In genomic region chr7:28941129-28941528, GRCm38 (mm10) we compare ENCODE assay signal across 8 mouse cellular contexts. TPM values are rescaled to one million over a fixed set of nuclear protein-coding genes. Genes with fewer than 3 reads are reported as not detected.
DNase-seq lines count a peak whose midpoint lies in the region; ATAC-seq lines count a peak whose summit lies in the region.
"Had no signal": no experiment of that assay in that cellular context is flagged by ENCODE, and none has a peak within 500 bp of the region (broad histone marks: within the 10 kb centered on the region; RNA-seq: fewer than 3 reads in every experiment).

No protein-coding gene starts in this region.

- no peak for ATAC-seq in kidney, embryonic 14.5 days (ENCODE audit: low FRiP score, low TSS enrichment)
- no peak for ATAC-seq in embryonic facial prominence, embryonic 15.5 days (ENCODE audit: insufficient number of reproducible peaks, low FRiP score, low TSS enrichment, low read depth)
- ATAC-seq in liver, embryonic 13.5 days (ENCODE audit: low read depth) = no peak

- no peak for DNase-seq in kidney, adult 9 months
- DNase-seq in liver, embryonic 13.5 days = no peak
- no peak for DNase-seq in gastrocnemius, postnatal 25 days
- no peak for DNase-seq in gastrocnemius, adult 18-20 months (ENCODE audit: low spot score)

- H3K27me3 ChIP-seq in kidney, embryonic 14.5 days (ENCODE audit: control insufficient read depth, insufficient read depth, low read length) = no peaks in the 10 kb centered on the region
- no peaks in the 10 kb centered on the region for H3K27me3 ChIP-seq in embryonic facial prominence, embryonic 15.5 days
- no peaks in the 10 kb centered on the region for H3K27me3 ChIP-seq in liver, embryonic 13.5 days

- 67% methylated on average over 4 of the region's 4 CpGs for WGBS in kidney, embryonic 14.5 days
- WGBS in embryonic facial prominence, embryonic 15.5 days = 50% methylated on average over 4 of the region's 4 CpGs
- WGBS in liver, embryonic 13.5 days (ENCODE audit: insufficient replicate concordance) = 68% methylated on average over 4 of the region's 4 CpGs

- peaks cover 55% of the 10 kb centered on the region for H3K4me1 ChIP-seq in kidney, embryonic 14.5 days (ENCODE audit: control insufficient read depth, insufficient read depth, low read length)
- peaks cover 69% of the 10 kb centered on the region for H3K4me1 ChIP-seq in brown adipose tissue, adult 24 weeks (ENCODE audit: control insufficient read depth, insufficient read depth, insufficient read length, low read length)
- H3K4me1 ChIP-seq in embryonic facial prominence, embryonic 15.5 days = peaks cover 89% of the 10 kb centered on the region
- peaks cover 96% of the 10 kb centered on the region for H3K4me1 ChIP-seq in liver, embryonic 13.5 days (replicated peaks)

- H3K36me3 ChIP-seq in kidney, embryonic 14.5 days (ENCODE audit: control insufficient read depth, insufficient read depth, low read length) = 0 out of 2 replicates have a peak, but pooled peaks cover 2% of the 10 kb centered on the region
- H3K36me3 ChIP-seq in embryonic facial prominence, embryonic 15.5 days = peaks cover 5% of the 10 kb centered on the region; the same call in 1 of the 2 replicates
- peaks cover 39% of the 10 kb centered on the region for H3K36me3 ChIP-seq in liver, embryonic 13.5 days

- no peak overlapping the region for H3K9ac ChIP-seq in kidney, embryonic 14.5 days (ENCODE audit: low read depth, low read length)
- no peak overlapping the region for H3K9ac ChIP-seq in embryonic facial prominence, embryonic 15.5 days
- no peak overlapping the region for H3K9ac ChIP-seq in liver, embryonic 13.5 days

- H3K9me3 ChIP-seq in kidney, embryonic 14.5 days (ENCODE audit: control insufficient read depth, low read length) = no peaks in the 10 kb centered on the region
- H3K9me3 ChIP-seq in embryonic facial prominence, embryonic 15.5 days (replicated peaks) = no peaks in the 10 kb centered on the region
- no peaks in the 10 kb centered on the region for H3K9me3 ChIP-seq in liver, embryonic 13.5 days (replicated peaks)

- peak overlapping the region; percentile 66 for H3K27ac ChIP-seq in kidney, embryonic 14.5 days (ENCODE audit: low read depth, low read length)
- H3K27ac ChIP-seq in brown adipose tissue, adult 24 weeks (replicated peaks; ENCODE audit: low read depth, low read length) = peak overlapping the region; percentile 96
- peak overlapping the region; percentile 79 for H3K27ac ChIP-seq in embryonic facial prominence, embryonic 15.5 days (replicated peaks)
- H3K27ac ChIP-seq in liver, embryonic 13.5 days = peak overlapping the region; percentile 65; the same call in 1 of the 2 replicates
- H3K27ac ChIP-seq: macrophage had no signal

- H3K4me2 ChIP-seq in kidney, embryonic 14.5 days (replicated peaks; ENCODE audit: low read depth, low read length) = no peak overlapping the region
- no peak overlapping the region for H3K4me2 ChIP-seq in embryonic facial prominence, embryonic 15.5 days (replicated peaks)
- H3K4me2 ChIP-seq in liver, embryonic 13.5 days = no peak overlapping the region

- H3K4me3 ChIP-seq in kidney, embryonic 14.5 days (ENCODE audit: low read length) = no peak overlapping the region
- H3K4me3 ChIP-seq in brown adipose tissue, adult 24 weeks (ENCODE audit: insufficient read depth, low read depth, low read length) = no peak overlapping the region
- H3K4me3 ChIP-seq in embryonic facial prominence, embryonic 15.5 days (replicated peaks) = no peak overlapping the region
- H3K4me3 ChIP-seq in liver, embryonic 13.5 days (replicated peaks) = no peak overlapping the region

RNA-seq across cellular contexts. Expression of gene Actn4, which starts 21.0 kb away (rescaled TPM):
- polyA plus RNA-seq in kidney, embryonic 14.5 days (2014; fragmentation: Nextera tagmentation; extraction: Ambion mirVana) = 176 and 239 TPM in 2 replicates
- polyA plus RNA-seq in brown adipose tissue, adult 24 weeks (2012; ENCODE audit: insufficient read depth, insufficient read length, missing spikeins) = 122 and 135 TPM in 2 replicates
- polyA plus RNA-seq in embryonic facial prominence, embryonic 15.5 days (2015; fragmentation: Nextera tagmentation; extraction: Ambion mirVana) = 321 and 328 TPM in 2 replicates
- polyA plus RNA-seq in liver, embryonic 13.5 days (2015; fragmentation: Nextera tagmentation; extraction: Ambion mirVana) = 116 and 131 TPM in 2 replicates
- 10 to 100 TPM; 36.7 to 45.8 TPM for total RNA-seq in gastrocnemius, postnatal 25 days (2021)
- 10 to 100 TPM; 29.6 to 46.1 TPM for total RNA-seq in gastrocnemius, adult 18-20 months (2021)

RNA-seq across cellular contexts. Expression of gene Eif3k, which starts 40.5 kb away (rescaled TPM):
- 458 and 497 TPM in 2 replicates for polyA plus RNA-seq in kidney, embryonic 14.5 days (2014; fragmentation: Nextera tagmentation; extraction: Ambion mirVana)
- polyA plus RNA-seq in brown adipose tissue, adult 24 weeks (2012; ENCODE audit: insufficient read depth, insufficient read length, missing spikeins) = 165 and 216 TPM in 2 replicates
- 403 and 405 TPM in 2 replicates for polyA plus RNA-seq in embryonic facial prominence, embryonic 15.5 days (2015; fragmentation: Nextera tagmentation; extraction: Ambion mirVana)
- 294 and 308 TPM in 2 replicates for polyA plus RNA-seq in liver, embryonic 13.5 days (2015; fragmentation: Nextera tagmentation; extraction: Ambion mirVana)
- total RNA-seq in gastrocnemius, postnatal 25 days (2021) = 100 to 1,000 TPM; 116 to 137 TPM
- 100 to 1,000 TPM; 128 TPM for total RNA-seq in gastrocnemius, adult 18-20 months (2021)

RNA-seq across cellular contexts. Expression of gene Map4k1, which starts 40.7 kb away (rescaled TPM):
- polyA plus RNA-seq in kidney, embryonic 14.5 days (2014; fragmentation: Nextera tagmentation; extraction: Ambion mirVana) = 9.8 and 12.6 TPM in 2 replicates
- 0.63 and 1.4 TPM in 2 replicates for polyA plus RNA-seq in brown adipose tissue, adult 24 weeks (2012; ENCODE audit: insufficient read depth, insufficient read length, missing spikeins)
- 7.5 and 7.7 TPM in 2 replicates for polyA plus RNA-seq in embryonic facial prominence, embryonic 15.5 days (2015; fragmentation: Nextera tagmentation; extraction: Ambion mirVana)
- polyA plus RNA-seq in liver, embryonic 13.5 days (2015; fragmentation: Nextera tagmentation; extraction: Ambion mirVana) = 27.4 and 29.1 TPM in 2 replicates
- total RNA-seq in gastrocnemius, postnatal 25 days (2021) = under 1 TPM; 0.29 to 0.36 TPM
- under 1 TPM; 0.24 to 0.59 TPM for total RNA-seq in gastrocnemius, adult 18-20 months (2021)

RNA-seq across cellular contexts. Expression of gene Capn12, which starts 59.9 kb away (rescaled TPM):
- polyA plus RNA-seq in kidney, embryonic 14.5 days (2014; fragmentation: Nextera tagmentation; extraction: Ambion mirVana) = 0.51 and 0.64 TPM in 2 replicates
- 0.63 and 0.71 TPM in 2 replicates for polyA plus RNA-seq in brown adipose tissue, adult 24 weeks (2012; ENCODE audit: insufficient read depth, insufficient read length, missing spikeins)
- 1.1 and 1.4 TPM in 2 replicates for polyA plus RNA-seq in embryonic facial prominence, embryonic 15.5 days (2015; fragmentation: Nextera tagmentation; extraction: Ambion mirVana)
- polyA plus RNA-seq in liver, embryonic 13.5 days (2015; fragmentation: Nextera tagmentation; extraction: Ambion mirVana) = 0.09 and 0.13 TPM in 2 replicates
- total RNA-seq in gastrocnemius, postnatal 25 days (2021) = under 1 TPM in 1 of 2 experiments, not detected in 1; 0.10 TPM
- under 1 TPM; 0.09 TPM for total RNA-seq in gastrocnemius, adult 18-20 months (2021)
